In genomic region chr10:13688386-13689120, GRCm38 (mm10) we compare ENCODE assay signal across 9 mouse cellular contexts.
DNase-seq lines count a peak whose midpoint lies in the region; ATAC-seq and TF ChIP-seq lines count a peak whose summit lies in the region.
"Had no signal": no experiment of that assay in that cellular context is flagged by ENCODE, and none has a peak within 500 bp of the region (broad histone marks: within the 10 kb centered on the region; RNA-seq: fewer than 3 reads in every experiment).

No protein-coding gene starts in this region.

- no peak overlapping the region for H3K4me2 ChIP-seq in forebrain, embryonic 15.5 days (replicated peaks)
- H3K4me2 ChIP-seq in forebrain, embryonic 11.5 days (ENCODE audit: low read depth, low read length, severe bottlenecking), result no peak overlapping the region
- no peak overlapping the region for H3K4me2 ChIP-seq in lung, embryonic 16.5 days (ENCODE audit: low read depth, low read length)
- H3K4me2 ChIP-seq: heart, embryonic 12.5 days had no signal

- DNase-seq in forebrain, embryonic 11.5 days (ENCODE audit: low spot score), result no peak
- no peak for DNase-seq in lung, adult 18-20 months
- DNase-seq in kidney, adult 2 months, result peak; percentile 74
- DNase-seq in spleen, postnatal 10 days (ENCODE audit: low spot score in 2 of 2), result no peak
- no peak for DNase-seq in thymus, postnatal 14 days

- ATAC-seq in forebrain, embryonic 15.5 days (replicated peaks), result peak; percentile 68; the same call in 1 of the 2 replicates
- ATAC-seq in forebrain, embryonic 11.5 days (replicated peaks; ENCODE audit: low FRiP score), result no peak
- peak; percentile 80 for ATAC-seq in lung, embryonic 16.5 days (ENCODE audit: low read depth)

- no peak overlapping the region for H3K27ac ChIP-seq in forebrain, embryonic 15.5 days (replicated peaks)
- H3K27ac ChIP-seq in forebrain, embryonic 11.5 days (ENCODE audit: low read depth, low read length), result no peak overlapping the region
- H3K27ac ChIP-seq in lung, embryonic 16.5 days (ENCODE audit: low read length), result peak overlapping the region; percentile 2
- H3K27ac ChIP-seq in kidney, adult 2 months (ENCODE audit: insufficient read depth, low read depth, low read length), result peak overlapping the region; percentile 73
- peak overlapping the region; percentile 82 for H3K27ac ChIP-seq in olfactory bulb, adult 2 months (ENCODE audit: insufficient read depth, low read depth, low read length)

- no peaks in the 10 kb centered on the region for H3K36me3 ChIP-seq in forebrain, embryonic 15.5 days
- no peaks in the 10 kb centered on the region for H3K36me3 ChIP-seq in forebrain, embryonic 11.5 days (ENCODE audit: control insufficient read depth, insufficient read depth, low read length)
- H3K36me3 ChIP-seq in lung, embryonic 16.5 days (ENCODE audit: control insufficient read depth, insufficient read depth, low read length), result no peaks in the 10 kb centered on the region
- H3K36me3 ChIP-seq in kidney, adult 2 months (ENCODE audit: control insufficient read depth, insufficient read depth, low read length), result no peaks in the 10 kb centered on the region
- H3K36me3 ChIP-seq: heart, embryonic 12.5 days had no signal

- H3K4me1 ChIP-seq in forebrain, embryonic 15.5 days, result peaks cover 9% of the 10 kb centered on the region; the same call in 1 of the 2 replicates
- no peaks in the 10 kb centered on the region for H3K4me1 ChIP-seq in forebrain, embryonic 11.5 days (replicated peaks; ENCODE audit: control insufficient read depth, insufficient read depth, low read length)
- H3K4me1 ChIP-seq in lung, embryonic 16.5 days (replicated peaks; ENCODE audit: control insufficient read depth, insufficient read depth, low read length), result peaks cover 3% of the 10 kb centered on the region
- peaks cover 12% of the 10 kb centered on the region for H3K4me1 ChIP-seq in kidney, adult 2 months (ENCODE audit: control insufficient read depth, insufficient read depth, low read length)
- H3K4me1 ChIP-seq in olfactory bulb, adult 2 months (ENCODE audit: control insufficient read depth, insufficient read depth, low read length), result peaks cover 16% of the 10 kb centered on the region

- no peaks in the 10 kb centered on the region for H3K27me3 ChIP-seq in forebrain, embryonic 15.5 days
- H3K27me3 ChIP-seq in forebrain, embryonic 11.5 days (ENCODE audit: control insufficient read depth, insufficient read depth, low read length), result no peaks in the 10 kb centered on the region
- no peaks in the 10 kb centered on the region for H3K27me3 ChIP-seq in lung, embryonic 16.5 days (ENCODE audit: control insufficient read depth, insufficient read depth, low read depth, low read length)
- no peaks in the 10 kb centered on the region for H3K27me3 ChIP-seq in kidney, adult 2 months (replicated peaks; ENCODE audit: control insufficient read depth, insufficient read depth, low read length)
- H3K27me3 ChIP-seq: heart, embryonic 12.5 days had no signal

- no peak for TF ChIP-seq POLR2A in kidney, adult 2 months (IDR thresholded peaks at IDR 0.05; ENCODE audit: low read depth, low read length)
- no peak for TF ChIP-seq POLR2A in olfactory bulb, adult 2 months (IDR thresholded peaks at IDR 0.05; ENCODE audit: insufficient read depth, low read depth, low read length)

- H3K4me3 ChIP-seq in forebrain, embryonic 15.5 days, result no peak overlapping the region
- H3K4me3 ChIP-seq in forebrain, embryonic 11.5 days (ENCODE audit: low read depth, low read length), result no peak overlapping the region
- H3K4me3 ChIP-seq in lung, embryonic 16.5 days (ENCODE audit: low read length), result no peak overlapping the region
- peak overlapping the region; percentile 9; the same call in 1 of the 2 replicates for H3K4me3 ChIP-seq in kidney, adult 2 months (ENCODE audit: insufficient read depth, low read depth, low read length)
- H3K4me3 ChIP-seq in olfactory bulb, adult 2 months (ENCODE audit: insufficient read depth, low read depth, low read length), result no peak overlapping the region
- H3K4me3 ChIP-seq: heart, embryonic 12.5 days had no signal

- no peak overlapping the region for H3K9ac ChIP-seq in forebrain, embryonic 15.5 days (replicated peaks)
- H3K9ac ChIP-seq in forebrain, embryonic 11.5 days (ENCODE audit: low read length), result no peak overlapping the region
- H3K9ac ChIP-seq in lung, embryonic 16.5 days (ENCODE audit: low read length), result no peak overlapping the region
- H3K9ac ChIP-seq: heart, embryonic 12.5 days had no signal

- WGBS in forebrain, embryonic 15.5 days, result 29% methylated on average over 15 of the region's 15 CpGs
- 61% methylated on average over 15 of the region's 15 CpGs for WGBS in forebrain, embryonic 11.5 days
- 42% methylated on average over 15 of the region's 15 CpGs for WGBS in lung, embryonic 16.5 days
- 25% methylated on average over 15 of the region's 15 CpGs for WGBS in kidney, adult 2 months
- WGBS in olfactory bulb, adult 2 months, result 16% methylated on average over 15 of the region's 15 CpGs

- no peak for TF ChIP-seq CTCF in kidney, adult 2 months (conservative IDR thresholded peaks at IDR 0.05; ENCODE audit: insufficient read depth, insufficient read length, low read depth, low read length)
- no peak for TF ChIP-seq CTCF in olfactory bulb, adult 2 months (IDR thresholded peaks at IDR 0.05; ENCODE audit: insufficient read depth, low read depth, low read length)

- H3K9me3 ChIP-seq in forebrain, embryonic 15.5 days, result no peaks in the 10 kb centered on the region
- H3K9me3 ChIP-seq in forebrain, embryonic 11.5 days (ENCODE audit: control insufficient read depth, low read length), result no peaks in the 10 kb centered on the region
- no peaks in the 10 kb centered on the region for H3K9me3 ChIP-seq in lung, embryonic 16.5 days (ENCODE audit: control insufficient read depth, low read length)
- H3K9me3 ChIP-seq: heart, embryonic 12.5 days had no signal

Comparison
In these comparisons a context has a peak if more than half of its experiments do, and no peak if none do; other contexts are left out.
1. H3K27ac ChIP-seq: peak in lung, embryonic 16.5 days (single experiment), kidney, adult 2 months (single experiment) and olfactory bulb, adult 2 months (single experiment); none in forebrain, embryonic 15.5 days (single experiment) and forebrain, embryonic 11.5 days (single experiment).